Mouse (Mus musculus) kidney, adult 2 months (tissue): ENCODE data around the gene Slc5a8.

Source experiments
- CTCF ChIP-seq: fragments of 200-500 bp; conservative IDR thresholded peaks from 2 replicates; pipeline ENCODE4 v1.5.1; 2011; ENCODE audit warnings: low read depth, mild to moderate bottlenecking, control low read depth, low read length, moderate library complexity, mixed read lengths; ENCODE audit not compliant: insufficient read depth, insufficient read length
- POLR2A ChIP-seq: fragments of 200-500 bp; IDR thresholded peaks from one replicate; pipeline ENCODE4 v1.6.1; 2011; ENCODE audit warnings: low read depth, low read length, control low read depth

- TF ChIP-seq POLR2A (no peak), CTCF (no peak)
Measured at GRCm38 (mm10) chr10:88950297-88950653, 64.5 kb downstream of the Slc5a8 start.
